Mouse (Mus musculus) urinary bladder, adult 2 months (tissue): Measurements from ENCODE around the gene Opcml. TPM values are rescaled to one million over a fixed set of nuclear protein-coding genes. Genes with fewer than 3 reads are reported as not detected.

ENCODE experiments used
- DNase-seq: peaks from one replicate; pipeline ENCODE4 v3.0.0; 2022; ENCODE audit warnings: low spot score
- polyA plus RNA-seq: library from polyadenylated mRNA; depleted of rRNA; stranded (reverse); fragments of >200 nt; gene quantifications from 2 replicates; pipeline ENCODE4 v1.2.3, GENCODE M21; 2012

Opcml gene
- polyA plus RNA-seq, 1 experiment, result 1.4 TPM

GRCm38 (mm10) chr9:28617666-28618065, 827.1 kb downstream of the Opcml start:
- DNase-seq, result no peak

GRCm38 (mm10) chr9:28618186-28618892, 827.8 kb downstream of the Opcml start:
- no peak for DNase-seq

- no peak for DNase-seq
These were observed 831.4 kb downstream of the Opcml start for GRCm38 (mm10) chr9:28621939-28622338.

- no peak for DNase-seq
These were observed 834.3 kb downstream of the Opcml start for GRCm38 (mm10) chr9:28624870-28625269.

- DNase-seq, result no peak
These were observed 852.2 kb downstream of the Opcml start for GRCm38 (mm10) chr9:28642766-28643165.

GRCm38 (mm10) chr9:28644063-28644462, 853.5 kb downstream of the Opcml start:
- DNase-seq, result no peak

- no peak for DNase-seq
These were observed 859.5 kb downstream of the Opcml start for GRCm38 (mm10) chr9:28650089-28650488.

- DNase-seq, result no peak
These were observed 869.4 kb downstream of the Opcml start for GRCm38 (mm10) chr9:28659996-28660395.

GRCm38 (mm10) chr9:28662882-28663281, 872.3 kb downstream of the Opcml start:
- no peak for DNase-seq

GRCm38 (mm10) chr9:28680309-28680708, 889.7 kb downstream of the Opcml start:
- no peak for DNase-seq

GRCm38 (mm10) chr9:28681252-28682037, 890.9 kb downstream of the Opcml start:
- DNase-seq, result no peak

- DNase-seq, result no peak
These were observed 893.4 kb downstream of the Opcml start for GRCm38 (mm10) chr9:28683951-28684470.

- DNase-seq, result no peak
These were observed 896.5 kb downstream of the Opcml start for GRCm38 (mm10) chr9:28686942-28687611.

- no peak for DNase-seq
These were observed 899.6 kb downstream of the Opcml start for GRCm38 (mm10) chr9:28690134-28690533.

GRCm38 (mm10) chr9:28705796-28706195, 915.2 kb downstream of the Opcml start:
- DNase-seq, result no peak

- no peak for DNase-seq
These were observed 924.0 kb downstream of the Opcml start for GRCm38 (mm10) chr9:28714544-28714943.

GRCm38 (mm10) chr9:28720186-28720585, 929.6 kb downstream of the Opcml start:
- DNase-seq, result no peak

- DNase-seq, result no peak
These were observed 941.4 kb downstream of the Opcml start for GRCm38 (mm10) chr9:28731811-28732602.

GRCm38 (mm10) chr9:28737955-28738354, 947.4 kb downstream of the Opcml start:
- DNase-seq, result no peak

- no peak for DNase-seq
These were observed 947.9 kb downstream of the Opcml start for GRCm38 (mm10) chr9:28738451-28738860.

- DNase-seq, result no peak
These were observed 954.2 kb downstream of the Opcml start for GRCm38 (mm10) chr9:28744771-28745170.

GRCm38 (mm10) chr9:28748902-28749301, 958.3 kb downstream of the Opcml start:
- no peak for DNase-seq
